Mouse (Mus musculus) thymus, adult 2 months (tissue): Measurements from ENCODE around the gene Cdk20.

Experiments
- CTCF ChIP-seq: fragments of 200-500 bp; IDR thresholded peaks from 2 replicates; pipeline ENCODE4 v1.5.1; 2012; ENCODE audit warnings: mild to moderate bottlenecking, control low read depth, low read length, moderate library complexity, borderline replicate concordance; ENCODE audit not compliant: control insufficient read depth, poor library complexity, insufficient read depth; ENCODE audit errors: extremely low read depth
- POLR2A ChIP-seq: fragments of 200-500 bp; IDR thresholded peaks from 2 replicates; pipeline ENCODE4 v1.6.1; 2012; ENCODE audit warnings: mild to moderate bottlenecking, low read length, control low read depth, moderate library complexity; ENCODE audit not compliant: control insufficient read depth, poor library complexity, insufficient read depth; ENCODE audit errors: extremely low read depth

- TF ChIP-seq POLR2A: no peak
- TF ChIP-seq CTCF: no peak
Measured at GRCm38 (mm10) chr13:64445254-64445920, 13.3 kb downstream of the Cdk20 start.
